Mouse (Mus musculus): ENCODE results near the gene H2-Q6. TPM values are rescaled to one million over a fixed set of nuclear protein-coding genes. Genes with fewer than 3 reads are reported as not detected.

The H2-Q6 gene
- total RNA-seq, 2 experiments from 2014 or later = 0.10 TPM; not detected in 1

Other genes with a start within 250 kb of the H2-Q6 start
- under 1 TPM; 0.71 to 0.90 TPM for gene Aif1, start 248.8 kb upstream of the H2-Q6 start, total RNA-seq (2021)
- gene Lst1, start 236.4 kb upstream of the H2-Q6 start, total RNA-seq (2021) = 1 to 10 TPM; 1.5 to 2.8 TPM
- under 1 TPM in 1 of 2 experiments, not detected in 1; 0.31 TPM for gene Ltb, start 230.4 kb upstream of the H2-Q6 start, total RNA-seq (2021)
- gene Tnf, start 222.8 kb upstream of the H2-Q6 start, total RNA-seq (2021) = under 1 TPM; 0.24 to 0.68 TPM
- gene Lta, start 219.5 kb upstream of the H2-Q6 start, total RNA-seq (2021) = under 1 TPM; 0.42 to 0.78 TPM
- gene Gm16181, start 204.0 kb upstream of the H2-Q6 start, total RNA-seq (2021) = not detected
- 1 to 10 TPM; 2.3 to 2.7 TPM for gene Atp6v1g2, start 191.2 kb upstream of the H2-Q6 start, total RNA-seq (2021)
- gene Nfkbil1, start 189.1 kb upstream of the H2-Q6 start, total RNA-seq (2021) = 1 to 10 TPM; 7.6 to 7.9 TPM
- gene Ddx39b, start 183.1 kb upstream of the H2-Q6 start, total RNA-seq (2021) = 100 to 1,000 TPM in 1 of 2 experiments, 10 to 100 TPM in 1; 85.3 to 103 TPM
- gene H2-D1, start 162.1 kb upstream of the H2-Q6 start, total RNA-seq (2021) = 10 to 100 TPM; 34.3 to 40.7 TPM
- under 1 TPM; 0.18 to 0.47 TPM for gene H2-Q1, start 104.4 kb upstream of the H2-Q6 start, total RNA-seq (2021)
- gene H2-Q2, start 82.6 kb upstream of the H2-Q6 start, total RNA-seq (2021) = under 1 TPM; 0.33 to 0.58 TPM
- 1 to 10 TPM; 3.0 to 4.1 TPM for gene H2-Q4, start 45.2 kb upstream of the H2-Q6 start, total RNA-seq (2021)
- gene H2-Q7, start 14.3 kb downstream of the H2-Q6 start, total RNA-seq (2021) = under 1 TPM; 0.35 to 0.64 TPM
- under 1 TPM in 1 of 2 experiments, not detected in 1; 0.09 TPM for gene H2-Q10, start 45.2 kb downstream of the H2-Q6 start, total RNA-seq (2021)
- gene Pou5f1, start 81.2 kb downstream of the H2-Q6 start, total RNA-seq (2021) = not detected
- gene Tcf19, start 92.0 kb downstream of the H2-Q6 start, total RNA-seq (2021) = 1 to 10 TPM; 4.5 to 5.4 TPM
- 1 to 10 TPM; 2.6 to 3.3 TPM for gene Cchcr1, start 92.2 kb downstream of the H2-Q6 start, total RNA-seq (2021)
- not detected for gene Psors1c2, start 108.4 kb downstream of the H2-Q6 start, total RNA-seq (2021)
- under 1 TPM; 0.09 to 0.29 TPM for gene Cdsn, start 127.3 kb downstream of the H2-Q6 start, total RNA-seq (2021)
- gene 2300002M23Rik, start 142.6 kb downstream of the H2-Q6 start, total RNA-seq (2021) = not detected
- gene Sfta2, start 176.7 kb downstream of the H2-Q6 start, total RNA-seq (2021) = not detected
- gene Gm9573, start 201.8 kb downstream of the H2-Q6 start, total RNA-seq (2021) = not detected
- not detected for gene Mucl3, start 218.8 kb downstream of the H2-Q6 start, total RNA-seq (2021)
- gene Vars2, start 242.7 kb downstream of the H2-Q6 start, total RNA-seq (2021) = 10 to 100 TPM; 15.7 to 16.6 TPM
- gene Gtf2h4, start 248.9 kb downstream of the H2-Q6 start, total RNA-seq (2021) = 10 to 100 TPM; 16.1 to 19.4 TPM